Mouse (Mus musculus) E14TG2a.4 (cell line): ENCODE results near the gene Tmem205.

Experiments
- CTCF ChIP-seq: conservative IDR thresholded peaks from 2 replicates; pipeline ENCODE4 v1.5.1; 2014; ENCODE audit warnings: low read length
- NANOG ChIP-seq: IDR thresholded peaks from 2 replicates; pipeline ENCODE4 v1.6.1; 2014; ENCODE audit warnings: borderline replicate concordance, low read length, mixed read lengths

GRCm38 (mm10) chr9:21947540-21948130 is 20.3 kb upstream of the Tmem205 start:
- TF ChIP-seq CTCF (no peak), NANOG (no peak)
